Mouse (Mus musculus) ovary, postnatal 14 days (tissue): ENCODE data around the gene Ilkap.
A peak's percentile ranks its signal among the peaks of the same experiment; 100 is the strongest.

ENCODE experiments used
- DNase-seq: peaks from one replicate; pipeline ENCODE4 v3.0.0; 2022; ENCODE audit warnings: low spot score

Gene Ilkap

DNA sequence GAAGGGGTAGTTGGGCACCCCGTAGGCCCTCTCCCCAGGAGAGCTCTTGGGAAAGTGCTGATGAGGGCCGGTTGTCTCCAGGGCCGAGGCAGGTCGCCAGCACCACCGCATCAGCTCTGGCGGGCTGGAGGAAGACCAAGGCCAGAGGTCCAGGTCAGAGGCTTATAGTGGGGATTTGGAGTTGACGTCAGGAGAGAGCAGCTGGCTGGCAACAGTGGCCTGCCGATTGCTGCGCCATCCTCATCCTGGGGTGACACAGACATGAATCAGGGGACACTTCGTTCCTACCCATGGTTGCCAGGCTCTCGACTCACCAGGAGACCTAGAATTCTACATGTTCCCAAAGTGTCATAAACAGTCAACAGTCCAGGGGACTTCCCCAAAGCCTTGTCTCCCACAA, 42.5 kb downstream of the Ilkap start:
- no peak for DNase-seq

DNA sequence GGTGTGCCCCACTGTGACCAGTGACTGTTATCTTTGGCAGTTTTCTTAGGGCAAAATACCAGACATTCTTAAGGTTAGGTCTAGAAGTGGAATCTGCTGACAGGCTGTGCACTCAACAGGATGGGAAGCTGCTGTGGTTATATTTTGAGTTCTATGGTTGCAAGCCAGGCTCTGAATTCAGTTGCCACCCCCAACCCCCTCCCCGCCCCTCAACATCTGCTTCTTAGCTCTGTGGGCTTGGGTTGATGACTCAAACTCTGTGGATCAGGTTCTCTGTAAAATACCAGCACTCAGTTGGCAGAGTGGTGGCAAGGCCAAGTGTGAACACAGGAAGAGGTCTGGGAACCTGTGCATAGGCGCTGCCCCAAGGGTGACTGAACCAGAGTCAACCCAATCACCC, 46.3 kb downstream of the Ilkap start:
- DNase-seq: no peak

DNA sequence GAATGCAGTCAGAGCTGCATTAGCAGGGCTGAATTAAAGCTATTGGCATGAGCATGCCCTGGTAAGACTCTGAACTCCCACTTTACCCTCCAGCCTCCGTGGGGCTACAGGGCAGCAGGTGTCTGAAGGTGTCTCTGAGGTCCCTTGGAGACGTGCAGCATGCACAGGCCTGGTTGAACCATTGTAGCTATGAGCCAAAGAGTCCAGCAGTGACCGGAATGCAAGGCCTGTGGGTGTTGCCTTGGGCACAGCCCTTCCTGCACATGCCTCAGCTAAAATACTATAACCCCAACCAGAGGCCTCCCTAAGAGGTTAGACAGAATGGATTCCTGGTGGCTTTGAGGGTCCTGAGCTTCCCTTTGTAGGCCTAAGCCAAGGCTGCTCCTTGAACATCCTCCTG, 47.4 kb downstream of the Ilkap start:
- DNase-seq: no peak

DNA sequence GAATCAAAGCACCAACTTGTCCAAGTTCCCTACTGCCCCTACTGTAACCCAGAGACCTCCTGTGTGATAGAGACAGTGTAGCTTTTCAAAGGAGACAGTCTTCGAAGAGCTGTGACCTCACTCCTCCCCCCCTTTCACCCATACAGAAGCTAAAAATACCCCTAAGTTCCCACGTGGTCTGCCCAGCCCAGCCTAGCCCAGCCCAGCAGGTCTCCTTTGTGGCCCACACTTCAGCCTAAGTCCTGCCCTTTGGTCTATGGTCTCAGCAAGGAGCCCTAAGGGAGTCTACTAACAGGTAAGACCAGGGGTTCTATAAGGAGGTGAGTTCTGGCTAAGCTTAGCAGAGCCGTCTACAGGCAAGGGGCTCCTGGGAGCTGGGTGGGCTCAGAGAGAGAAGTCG, 47.8 kb downstream of the Ilkap start, which contains the start of gene Klhl30:
TSS of gene Klhl30 (plus strand) at position 176 of the 400 bp plus-strand sequence.
- no peak for DNase-seq

DNA sequence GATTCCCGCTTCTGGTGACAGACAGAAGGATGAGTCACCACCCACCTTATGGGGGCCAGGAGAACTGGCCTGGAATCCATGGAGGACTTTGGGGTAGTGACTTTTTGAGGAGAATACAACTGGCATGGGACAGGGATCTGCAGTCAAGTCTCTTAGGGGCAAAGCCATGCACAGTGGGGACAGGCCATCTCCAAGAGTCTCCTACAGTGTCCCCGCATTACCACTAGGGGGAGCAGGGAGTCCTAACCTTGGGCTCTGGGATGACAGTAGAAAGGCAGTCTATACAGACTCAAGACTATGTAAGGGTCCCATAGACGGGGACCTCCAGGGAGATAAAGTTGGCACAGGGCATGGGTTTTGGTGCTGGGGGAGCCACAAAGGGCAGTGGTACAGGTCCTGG, 51.7 kb downstream of the Ilkap start:
- DNase-seq: peak; percentile 45

DNA sequence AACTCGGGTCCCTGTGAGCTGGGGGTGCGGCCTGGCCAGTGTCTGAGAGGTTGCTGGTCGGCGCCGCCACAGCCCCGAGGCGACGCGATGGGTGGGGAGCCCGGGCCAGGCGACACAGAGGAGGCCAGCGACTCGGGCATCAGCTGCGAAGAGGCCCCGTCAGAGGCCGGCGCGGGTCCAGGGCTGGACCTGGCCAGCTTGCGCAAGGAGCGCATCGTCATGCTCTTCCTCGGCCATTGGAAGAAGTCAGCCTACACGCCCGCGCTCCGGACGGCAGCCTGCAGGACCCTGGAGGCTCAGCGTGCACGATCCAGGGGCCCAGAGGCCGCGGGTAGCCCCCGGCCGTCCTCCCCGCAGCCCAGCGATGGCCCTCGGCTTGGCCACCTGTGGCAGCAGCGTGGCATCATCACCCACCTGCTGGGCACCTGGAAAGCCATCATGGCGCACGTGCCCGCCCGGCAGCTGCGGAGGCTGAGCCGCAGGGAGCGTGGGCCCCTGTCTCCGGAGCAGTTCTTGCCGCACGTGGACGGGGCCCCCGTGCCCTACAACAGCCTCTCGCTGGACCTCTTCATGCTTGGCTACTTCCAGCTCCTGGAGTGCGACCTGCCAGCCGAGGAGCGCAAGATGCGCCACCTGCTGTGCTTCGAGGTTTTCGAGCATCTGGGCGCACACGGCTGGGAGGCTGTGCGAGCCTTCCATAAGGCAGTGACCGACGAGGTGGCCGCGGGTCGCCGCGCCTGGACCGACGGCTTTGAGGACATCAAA, 53.5 kb downstream of the Ilkap start:
- no peak for DNase-seq

DNA sequence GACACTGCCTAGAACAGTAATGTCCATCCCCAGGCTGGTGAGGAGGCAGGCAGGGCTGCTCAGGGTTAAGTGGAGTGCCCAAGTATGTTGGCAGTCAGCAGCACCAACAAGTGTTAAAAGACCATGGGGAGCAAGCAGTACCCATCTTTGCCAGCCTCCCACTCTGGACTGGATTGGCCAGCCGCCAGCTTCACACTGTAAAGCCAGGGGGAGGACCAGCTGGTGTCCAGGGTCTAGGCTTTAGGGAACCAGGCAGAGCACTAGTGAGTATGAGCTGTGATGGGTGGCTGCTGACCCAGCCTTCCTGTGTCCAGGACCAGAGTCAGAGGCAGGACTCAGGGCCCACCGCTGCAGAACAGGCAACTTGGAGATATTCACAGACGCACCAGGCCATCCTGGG, 54.6 kb downstream of the Ilkap start:
- peak; percentile 13 for DNase-seq

DNA sequence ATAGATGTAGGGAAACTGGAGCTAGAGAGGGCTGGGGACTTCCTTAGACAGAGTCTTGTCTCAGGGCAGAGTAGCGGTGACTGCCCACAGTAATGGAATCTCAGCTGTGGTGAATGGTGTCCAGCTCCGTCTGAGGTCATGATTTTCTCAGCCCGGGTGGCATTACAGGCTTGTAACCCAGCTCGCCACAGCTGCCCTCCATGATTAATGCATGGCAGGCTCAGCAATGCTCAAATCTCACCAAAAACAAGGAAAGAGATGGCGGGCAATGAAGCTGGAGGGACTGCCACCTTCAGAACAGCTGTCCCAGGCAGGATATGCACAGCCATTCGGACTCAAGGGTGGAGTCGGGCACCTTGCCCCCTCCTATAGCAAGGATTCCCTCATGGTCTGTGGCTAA, 61.3 kb downstream of the Ilkap start:
- DNase-seq: no peak

DNA sequence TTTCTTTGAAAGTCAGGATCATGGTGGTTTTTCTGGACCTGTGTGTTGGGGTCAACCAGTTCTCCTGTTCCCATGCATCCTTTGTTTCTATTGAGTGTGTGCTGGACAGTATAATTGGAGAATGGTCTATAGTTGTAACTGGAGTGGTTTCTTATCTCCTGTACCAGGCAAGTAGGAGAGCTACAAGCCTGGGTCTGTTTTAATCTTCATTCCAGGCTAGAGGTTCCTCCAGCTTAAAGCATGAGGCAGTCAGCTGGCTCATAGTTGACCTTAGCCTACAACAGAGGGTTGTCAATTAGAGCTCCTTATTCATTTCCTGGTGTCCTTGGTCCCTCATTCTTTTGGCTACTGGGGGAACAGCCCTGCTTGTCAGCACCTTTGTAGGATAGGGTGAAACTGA, 65.0 kb downstream of the Ilkap start:
- DNase-seq: no peak

DNA sequence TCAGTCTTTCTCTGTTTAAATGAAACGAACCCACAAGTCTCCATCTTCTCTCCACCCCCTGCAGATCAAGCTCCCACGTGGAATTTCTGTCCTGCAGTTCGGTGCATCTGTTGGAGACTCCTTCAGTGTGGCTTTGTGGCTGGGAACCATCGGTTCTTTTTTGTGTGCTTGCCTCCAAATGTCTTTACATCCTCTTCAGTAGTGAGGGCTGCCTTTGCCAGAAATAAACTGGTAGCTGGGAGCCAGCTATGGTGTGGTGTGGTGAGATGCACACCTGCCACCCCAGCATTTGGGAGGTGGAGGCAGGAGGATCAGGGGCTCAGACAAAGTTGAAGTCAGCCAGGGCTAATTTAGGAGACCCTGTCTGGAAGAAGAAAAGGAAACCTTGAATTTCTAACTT, 66.5 kb downstream of the Ilkap start:
- no peak for DNase-seq

DNA sequence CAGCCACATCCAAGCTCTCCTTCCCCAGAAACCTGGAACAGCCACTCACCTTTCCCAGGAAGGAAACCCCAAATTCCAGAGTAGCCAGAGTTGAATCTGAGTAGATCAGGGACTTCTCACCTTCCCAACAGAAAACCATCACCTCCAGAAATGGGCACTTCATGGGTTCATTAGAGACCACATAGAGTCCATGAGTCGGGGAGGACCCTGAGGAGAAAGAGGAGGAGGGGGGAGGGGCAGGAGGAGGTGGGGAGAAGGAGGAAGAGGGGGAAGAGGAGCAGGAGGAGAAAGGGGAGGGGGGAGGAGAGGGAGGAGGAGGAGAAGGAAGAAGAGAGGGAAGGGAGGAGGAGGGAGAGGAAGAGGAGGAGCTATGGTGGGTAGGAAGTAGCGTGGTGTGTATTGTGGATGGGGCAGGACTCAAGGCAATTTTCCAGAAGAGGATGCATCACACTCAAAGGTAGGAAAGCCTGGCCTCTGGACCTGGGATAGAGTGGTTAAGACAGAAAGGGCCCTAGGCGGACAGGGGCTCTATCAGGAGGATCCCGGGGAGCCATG, 73.0 kb downstream of the Ilkap start:
- DNase-seq: no peak

DNA sequence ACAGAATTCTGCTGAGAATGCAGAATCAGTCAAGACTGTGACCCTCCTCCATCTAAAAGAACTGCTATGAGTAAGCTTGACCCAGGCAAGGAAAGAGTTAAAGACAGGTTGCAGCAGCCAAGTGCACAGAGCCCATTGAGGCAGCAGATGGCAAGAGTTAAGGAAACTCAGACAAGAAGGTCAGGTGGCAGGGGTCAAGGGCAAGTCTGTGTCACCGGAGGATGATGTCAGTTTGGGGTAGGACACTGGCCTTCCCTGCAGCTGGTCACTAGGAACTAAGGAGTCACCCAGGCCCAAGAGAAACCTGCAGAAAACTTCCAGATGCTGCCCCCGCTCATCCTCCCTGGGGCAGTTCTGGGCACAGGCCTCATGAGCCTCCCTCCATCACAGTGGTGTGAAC, 74.0 kb downstream of the Ilkap start:
- no peak for DNase-seq
